Mouse (Mus musculus) brain, embryonic 14.5 days (tissue): Measurements from ENCODE around the gene Pip5k1c.

Experiments
- CTCF ChIP-seq: fragments of 200-500 bp; IDR thresholded peaks from 2 replicates; pipeline ENCODE4 v1.5.1; 2012; ENCODE audit warnings: inconsistent platforms, mild to moderate bottlenecking, moderate library complexity, borderline replicate concordance; ENCODE audit not compliant: insufficient read depth, insufficient read length; ENCODE audit errors: extremely low read depth
- POLR2A ChIP-seq: fragments of 200-500 bp; IDR thresholded peaks from 2 replicates; pipeline ENCODE4 v1.6.1; 2012; ENCODE audit warnings: mild to moderate bottlenecking, inconsistent platforms, borderline replicate concordance; ENCODE audit not compliant: poor library complexity, insufficient read depth, insufficient read length, severe bottlenecking; ENCODE audit errors: extremely low read depth

DNA sequence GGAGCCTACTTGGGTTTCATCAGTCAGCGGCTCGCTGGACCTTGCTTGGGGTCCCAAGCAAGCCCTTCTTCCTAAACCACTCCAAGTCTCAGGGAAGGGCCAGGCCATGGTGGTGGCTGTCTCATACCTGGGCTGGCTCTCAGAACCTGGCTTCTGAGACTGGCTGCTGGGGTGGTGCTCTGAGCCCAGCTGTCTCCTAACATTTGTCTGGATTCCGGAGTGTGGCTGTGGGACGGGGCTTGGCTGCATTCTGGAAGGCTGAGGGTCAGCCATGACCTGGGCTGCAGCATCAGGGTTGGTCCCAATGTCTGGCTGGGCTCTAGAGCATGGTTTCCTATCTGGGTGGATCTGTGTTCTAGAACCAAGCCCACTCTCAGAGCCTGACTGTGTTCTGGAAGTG lies 43.8 kb downstream of the Pip5k1c start:
- no peak for TF ChIP-seq POLR2A
- TF ChIP-seq CTCF, result no peak
